Mouse (Mus musculus): ENCODE results near the gene Znrf1. TPM values are rescaled to one million over a fixed set of nuclear protein-coding genes. Genes with fewer than 3 reads are reported as not detected.
"Not testable (repeated sequence)": the region's sequence is repeated elsewhere in the genome, so short reads cannot be mapped to it uniquely, and the experiment has no call there.

Znrf1 gene
- polyA plus RNA-seq, 1 experiment = 124 TPM

- H3K27ac ChIP-seq (ENCODE audit: control insufficient read depth, insufficient read depth, low read depth, low read length, poor library complexity) = no peak overlapping the region
- H3K4me1 ChIP-seq (ENCODE audit: control insufficient read depth, insufficient read depth, low read length) = no peaks in the 10 kb centered on the region
- TF ChIP-seq POLR2A (IDR thresholded peaks at IDR 0.05; ENCODE audit: borderline replicate concordance, control insufficient read depth, low read depth, low read length) = no peak
- TF ChIP-seq CTCF (IDR thresholded peaks at IDR 0.05; ENCODE audit: control insufficient read depth, insufficient read depth, low read length) = no peak
- H3K4me3 ChIP-seq (replicated peaks; ENCODE audit: control insufficient read depth, low read depth, low read length) = no peak overlapping the region
Observed at GRCm38 (mm10) chr8:111638086-111638485, 102.2 kb downstream of the Znrf1 start.

GRCm38 (mm10) chr8:111641064-111641463 is 105.2 kb downstream of the Znrf1 start:
- H3K27ac ChIP-seq (ENCODE audit: control insufficient read depth, insufficient read depth, low read depth, low read length, poor library complexity) = no peak overlapping the region
- no peaks in the 10 kb centered on the region for H3K4me1 ChIP-seq (ENCODE audit: control insufficient read depth, insufficient read depth, low read length)
- WGBS = 84% methylated on average over 2 of the region's 2 CpGs
- TF ChIP-seq CTCF (IDR thresholded peaks at IDR 0.05; ENCODE audit: control insufficient read depth, insufficient read depth, low read length) (no peak), POLR2A (IDR thresholded peaks at IDR 0.05; ENCODE audit: borderline replicate concordance, control insufficient read depth, low read depth, low read length) (no peak)
- H3K4me3 ChIP-seq (replicated peaks; ENCODE audit: control insufficient read depth, low read depth, low read length) = no peak overlapping the region

- no peak for TF ChIP-seq CTCF (IDR thresholded peaks at IDR 0.05; ENCODE audit: control insufficient read depth, insufficient read depth, low read length)
- TF ChIP-seq POLR2A (IDR thresholded peaks at IDR 0.05; ENCODE audit: borderline replicate concordance, control insufficient read depth, low read depth, low read length) = no peak
- no peaks in the 10 kb centered on the region for H3K4me1 ChIP-seq (ENCODE audit: control insufficient read depth, insufficient read depth, low read length)
- under 1% methylated on average over 5 of the region's 5 CpGs for WGBS
- H3K4me3 ChIP-seq (replicated peaks; ENCODE audit: control insufficient read depth, low read depth, low read length) = peak overlapping the region; percentile 2
- H3K27ac ChIP-seq (ENCODE audit: control insufficient read depth, insufficient read depth, low read depth, low read length, poor library complexity) = peak overlapping the region; percentile 10; the same call in 1 of the 2 replicates
Observed at GRCm38 (mm10) chr8:111642496-111642895, 106.6 kb downstream of the Znrf1 start.

GRCm38 (mm10) chr8:111642939-111643263 is 107.0 kb downstream of the Znrf1 start:
- peak overlapping the region; percentile 10; the same call in 1 of the 2 replicates for H3K27ac ChIP-seq (ENCODE audit: control insufficient read depth, insufficient read depth, low read depth, low read length, poor library complexity)
- 0% methylated on average over 5 of the region's 5 CpGs for WGBS
- H3K4me3 ChIP-seq (replicated peaks; ENCODE audit: control insufficient read depth, low read depth, low read length) = peak overlapping the region; percentile 90
- TF ChIP-seq CTCF (IDR thresholded peaks at IDR 0.05; ENCODE audit: control insufficient read depth, insufficient read depth, low read length) (no peak), POLR2A (IDR thresholded peaks at IDR 0.05; ENCODE audit: borderline replicate concordance, control insufficient read depth, low read depth, low read length) (no peak)
- H3K4me1 ChIP-seq (ENCODE audit: control insufficient read depth, insufficient read depth, low read length) = no peaks in the 10 kb centered on the region

GRCm38 (mm10) chr8:111643264-111644141 is 107.6 kb downstream of the Znrf1 start, which contains the start of gene Zfp1:
Gene Zfp1 (plus strand): TSS chr8:111643401.
- H3K27ac ChIP-seq (ENCODE audit: control insufficient read depth, insufficient read depth, low read depth, low read length, poor library complexity) = peak within 1 kb of the TSS; percentile 93
- WGBS = under 1% methylated on average over 75 of the region's 75 CpGs
- TF ChIP-seq POLR2A (IDR thresholded peaks at IDR 0.05; ENCODE audit: borderline replicate concordance, control insufficient read depth, low read depth, low read length) = peak; percentile 56; the same call in 1 of the 2 replicates
- TF ChIP-seq CTCF (IDR thresholded peaks at IDR 0.05; ENCODE audit: control insufficient read depth, insufficient read depth, low read length) = no peak
- H3K4me1 ChIP-seq (ENCODE audit: control insufficient read depth, insufficient read depth, low read length) = no peaks in the 10 kb centered on the region
- H3K4me3 ChIP-seq (replicated peaks; ENCODE audit: control insufficient read depth, low read depth, low read length) = peak within 1 kb of the TSS; percentile 90

GRCm38 (mm10) chr8:111644286-111645051 is 108.6 kb downstream of the Znrf1 start:
- WGBS = 15% methylated on average over 12 of the region's 12 CpGs

GRCm38 (mm10) chr8:111645715-111646114 is 109.8 kb downstream of the Znrf1 start:
- 84% methylated on average over 8 of the region's 8 CpGs for WGBS
- no peak for TF ChIP-seq CTCF (IDR thresholded peaks at IDR 0.05; ENCODE audit: control insufficient read depth, insufficient read depth, low read length)
- no peak for TF ChIP-seq POLR2A (IDR thresholded peaks at IDR 0.05; ENCODE audit: borderline replicate concordance, control insufficient read depth, low read depth, low read length)
- Histone ChIP-seq H3K4me1 (ENCODE audit: control insufficient read depth, insufficient read depth, low read length) (no peaks in the 10 kb centered on the region), H3K27ac (ENCODE audit: control insufficient read depth, insufficient read depth, low read depth, low read length, poor library complexity) (no peak overlapping the region), H3K4me3 (replicated peaks; ENCODE audit: control insufficient read depth, low read depth, low read length) (no peak overlapping the region)

More at GRCm38 (mm10) chr8:111644286-111645051, 108.6 kb downstream of the Znrf1 start:
- H3K4me3 ChIP-seq (replicated peaks; ENCODE audit: control insufficient read depth, low read depth, low read length) = peak overlapping the region; percentile 90
- not testable (repeated sequence) for H3K4me1 ChIP-seq (ENCODE audit: control insufficient read depth, insufficient read depth, low read length); H3K27ac ChIP-seq (ENCODE audit: control insufficient read depth, insufficient read depth, low read depth, low read length, poor library complexity)

GRCm38 (mm10) chr8:111648834-111649233 is 112.9 kb downstream of the Znrf1 start:
- TF ChIP-seq POLR2A (IDR thresholded peaks at IDR 0.05; ENCODE audit: borderline replicate concordance, control insufficient read depth, low read depth, low read length) (no peak), CTCF (IDR thresholded peaks at IDR 0.05; ENCODE audit: control insufficient read depth, insufficient read depth, low read length) (no peak)
- H3K4me1 ChIP-seq (ENCODE audit: control insufficient read depth, insufficient read depth, low read length) = no peaks in the 10 kb centered on the region
- H3K4me3 ChIP-seq (replicated peaks; ENCODE audit: control insufficient read depth, low read depth, low read length) = no peak overlapping the region
- 30% methylated on average over 2 of the region's 2 CpGs for WGBS
- no peak overlapping the region for H3K27ac ChIP-seq (ENCODE audit: control insufficient read depth, insufficient read depth, low read depth, low read length, poor library complexity)
